Mouse (Mus musculus): ENCODE data around the gene Scn7a.

The Scn7a gene

DNA sequence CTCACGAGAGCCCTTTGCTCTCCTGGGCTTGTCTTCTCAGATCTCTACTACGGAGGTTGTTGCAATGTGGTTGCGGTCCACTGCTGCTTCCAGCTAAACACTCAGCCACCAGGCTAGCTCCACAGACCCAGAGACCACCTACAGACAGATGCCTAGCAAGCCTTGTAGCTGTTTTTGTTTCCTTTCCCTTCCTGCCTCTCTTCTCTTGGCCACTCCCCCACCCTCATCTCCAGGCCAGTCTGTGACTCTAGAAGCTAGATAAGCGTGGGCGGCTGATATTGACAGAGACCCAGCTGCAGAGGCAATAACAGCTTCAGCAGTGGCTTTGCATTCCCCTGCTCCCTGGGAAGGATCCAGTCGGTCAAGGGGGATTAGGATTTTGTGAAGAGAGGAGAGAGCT, at the start of gene Scn7a:
Gene Scn7a, minus strand, starts transcription at position 150 of the 400 bp plus-strand sequence.
- peak; percentile 28 for DNase-seq

DNA sequence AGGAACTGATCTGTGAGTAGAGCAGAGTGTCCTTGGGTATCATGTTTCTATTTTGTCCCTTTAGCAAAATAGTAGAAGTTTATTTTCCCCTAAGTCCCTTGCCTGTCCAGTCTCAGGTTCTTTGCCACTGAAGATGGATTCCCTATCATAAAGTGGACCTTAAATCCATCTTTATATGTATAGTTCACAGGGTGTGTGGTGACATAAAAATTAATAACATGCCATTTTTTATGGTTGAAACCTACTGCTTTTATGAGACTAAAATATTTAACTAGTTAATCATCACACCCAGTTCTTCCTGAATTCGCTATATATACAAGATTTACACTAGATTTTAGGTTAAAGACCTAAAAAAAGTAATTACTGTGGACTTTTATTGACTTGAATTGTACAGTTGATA, 43.0 kb upstream of the Scn7a start:
- DNase-seq: no peak

DNA sequence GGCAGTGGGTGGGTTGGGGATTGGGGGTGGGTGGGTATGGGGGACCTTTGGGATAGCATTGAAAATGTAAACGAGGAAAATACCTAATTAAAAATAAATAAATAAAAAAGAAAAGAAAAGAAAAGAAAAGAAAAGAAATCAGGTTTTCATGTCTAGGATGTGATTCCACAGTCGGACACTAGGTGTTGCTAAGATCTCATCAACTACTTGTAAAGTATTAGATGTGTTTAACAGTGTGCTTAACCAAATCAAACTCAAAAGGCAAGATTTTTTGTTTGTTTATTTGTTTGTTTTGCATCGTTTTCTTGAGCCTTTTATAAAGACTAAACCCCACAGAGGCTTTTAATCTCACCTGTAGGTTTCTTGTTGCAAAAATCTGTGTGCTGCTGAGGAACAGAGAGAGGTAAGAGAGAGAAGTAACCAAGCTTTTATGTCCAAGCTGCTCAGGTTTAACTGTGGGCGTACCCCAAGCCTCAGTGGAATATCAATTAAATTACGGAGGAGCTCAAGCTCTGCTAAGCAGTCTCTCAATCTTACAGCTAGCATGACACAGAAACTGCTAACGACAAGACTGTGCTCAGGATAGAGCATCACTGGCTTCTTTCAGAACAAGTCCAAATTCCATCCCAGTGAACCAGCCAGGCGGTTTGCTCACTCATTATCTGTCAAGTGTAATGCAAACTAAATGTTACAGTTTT, 35.3 kb upstream of the Scn7a start:
- peak; percentile 44 for DNase-seq

DNA sequence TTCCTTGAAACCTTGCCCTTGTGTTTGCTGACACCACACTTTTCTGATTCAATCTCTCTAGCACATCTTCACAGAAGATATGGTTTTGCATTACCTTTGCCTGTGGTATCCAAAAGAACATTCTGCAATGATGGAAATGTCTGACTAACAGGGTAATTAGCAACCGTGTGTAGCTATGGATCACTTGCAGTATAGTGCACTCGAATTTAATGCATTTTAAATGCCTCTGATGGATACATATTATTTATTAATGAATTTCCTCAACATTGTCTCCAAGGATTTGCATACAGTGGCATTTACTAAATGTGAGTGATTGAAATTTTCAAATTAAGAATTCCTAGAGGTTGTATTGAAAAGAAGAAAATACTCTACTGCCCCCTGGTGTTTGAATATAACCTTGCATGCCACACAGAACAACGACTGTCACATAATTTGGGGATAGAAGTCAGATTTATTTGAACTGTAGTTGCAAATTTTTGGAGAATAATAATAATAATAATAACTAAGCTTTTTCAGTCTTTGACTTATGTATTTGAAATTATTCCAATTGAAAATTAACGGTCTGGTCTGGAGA, 15.0 kb upstream of the Scn7a start:
- DNase-seq: peak; percentile 43

DNA sequence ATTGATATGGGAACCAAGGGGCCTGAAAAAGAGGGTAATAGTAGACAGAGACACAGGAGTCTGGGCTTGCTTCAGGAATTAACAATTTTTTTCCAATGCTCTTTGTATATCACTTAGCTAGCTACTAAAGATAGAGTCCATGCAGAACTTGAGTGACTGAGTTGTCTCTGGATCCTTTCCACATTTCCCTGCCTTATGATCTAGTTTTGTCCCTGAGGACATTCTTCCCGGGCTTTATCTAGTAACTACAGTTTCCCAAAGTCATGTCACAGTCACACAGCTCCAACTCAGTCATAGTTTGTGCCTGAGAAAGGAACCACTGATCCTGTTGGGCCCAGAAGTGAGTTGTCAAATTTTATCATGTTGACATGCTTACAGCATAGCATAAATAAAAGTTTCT, 12.8 kb upstream of the Scn7a start:
- no peak for DNase-seq

DNA sequence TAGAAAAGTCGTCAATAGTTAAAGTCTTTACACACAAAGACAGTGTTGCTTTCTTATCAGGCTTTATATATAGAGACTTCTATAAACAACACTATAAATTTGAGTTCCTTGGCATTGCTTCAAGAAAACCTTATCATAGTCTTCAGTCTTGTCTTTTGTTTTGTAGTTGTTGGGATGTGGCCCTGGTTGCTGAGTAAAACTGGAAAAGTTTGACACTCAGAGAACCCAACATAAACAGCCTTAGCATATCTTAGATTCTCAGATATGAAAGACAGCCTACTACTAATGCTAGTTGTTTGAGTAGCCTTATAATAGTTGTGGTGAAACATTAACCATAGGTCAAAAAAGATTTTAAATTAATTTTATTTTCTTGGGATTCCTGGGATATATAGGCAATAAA, 6.9 kb upstream of the Scn7a start:
- DNase-seq: no peak

DNA sequence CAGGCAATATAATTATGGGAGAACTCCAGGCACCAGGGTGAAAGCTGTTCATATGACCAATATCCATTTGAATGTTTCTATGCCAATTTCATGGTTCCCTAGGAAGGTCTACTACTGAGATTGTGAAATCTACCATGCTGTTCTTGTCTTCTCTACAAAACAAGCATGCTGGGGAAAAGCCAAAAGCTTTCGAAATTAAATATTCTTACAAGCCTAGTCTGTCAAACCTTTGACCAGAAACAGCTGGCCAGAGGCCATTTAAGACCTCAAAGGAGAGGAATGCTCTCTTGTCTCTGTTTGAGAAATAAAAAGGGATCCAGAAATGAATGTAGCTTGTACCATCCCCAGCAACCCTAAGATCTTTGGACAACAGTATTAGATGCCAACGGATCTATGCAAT, 3.8 kb downstream of the Scn7a start:
- no peak for DNase-seq

DNA sequence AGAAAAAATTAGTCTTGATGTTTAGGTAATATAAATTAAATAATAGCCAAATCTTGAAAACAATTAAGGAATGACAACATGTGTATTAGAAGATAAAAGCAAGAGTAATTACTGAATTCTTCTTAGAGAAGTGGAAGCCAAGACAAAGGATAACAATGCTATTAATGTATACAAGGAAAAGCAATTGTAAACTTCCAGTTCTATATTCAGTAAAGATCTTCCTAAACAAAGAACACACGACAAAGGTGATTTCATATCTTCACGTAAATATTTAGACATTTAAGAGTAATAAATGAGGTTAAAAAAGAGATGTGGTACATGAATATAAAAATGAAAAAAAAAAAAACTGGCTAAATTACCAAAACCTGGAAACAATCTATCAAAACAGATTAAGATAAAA, 16.7 kb downstream of the Scn7a start:
- DNase-seq: no peak

DNA sequence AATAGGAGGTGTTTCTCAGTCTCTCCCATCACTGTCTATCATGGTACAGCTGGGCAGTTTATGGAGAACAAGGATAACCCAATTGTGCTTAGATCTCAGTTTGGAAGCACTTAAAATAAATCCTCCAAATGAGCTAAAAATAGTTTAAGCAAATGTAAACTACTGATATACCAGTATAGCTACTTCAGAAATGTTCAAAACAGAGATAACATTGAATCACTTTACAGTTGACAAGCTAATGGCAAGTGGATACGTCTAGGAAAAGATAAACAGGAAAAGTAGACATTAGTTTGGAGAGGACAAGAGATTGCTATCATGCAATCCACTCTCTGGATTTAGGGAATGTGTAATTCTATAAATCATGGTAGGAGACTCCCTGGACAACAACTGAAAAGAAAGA, 19.5 kb downstream of the Scn7a start:
- no peak for DNase-seq

DNA sequence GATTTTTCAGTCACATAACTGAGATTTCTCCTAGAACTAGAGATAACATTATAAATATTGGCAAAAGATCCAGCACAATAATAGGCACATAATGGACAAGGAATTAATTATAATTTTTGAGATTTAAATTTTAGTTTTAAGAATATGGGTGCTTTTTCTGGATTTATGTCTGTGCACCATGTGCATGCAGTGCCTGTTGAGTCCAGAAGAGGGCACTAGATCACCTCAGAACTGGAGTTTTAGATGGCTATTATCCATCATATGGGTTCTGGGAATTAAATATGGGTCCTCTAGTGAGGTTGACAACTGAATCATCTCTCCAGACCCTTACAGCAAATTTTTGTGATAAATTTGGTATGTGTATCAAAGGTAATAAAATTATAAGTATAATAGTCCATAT, 21.8 kb downstream of the Scn7a start:
- DNase-seq: no peak

DNA sequence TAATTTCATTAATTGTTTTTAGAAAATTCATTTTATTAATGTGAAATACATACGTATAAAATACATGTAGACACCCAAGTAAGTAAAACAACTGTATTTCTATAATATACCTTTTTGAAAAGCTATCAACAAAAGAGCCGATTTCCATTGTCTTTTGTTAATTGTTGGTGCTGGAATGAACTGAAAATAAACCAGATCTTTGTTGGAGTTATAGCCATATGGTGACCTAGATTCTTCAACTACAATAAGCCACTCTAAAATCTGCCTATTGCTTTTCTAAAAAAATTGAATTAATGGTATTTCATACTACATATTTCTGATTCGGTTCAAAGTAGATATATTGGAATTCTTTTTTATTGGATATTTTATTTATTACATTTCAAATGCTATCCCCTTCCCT, 56.7 kb downstream of the Scn7a start:
- no peak for DNase-seq

DNA sequence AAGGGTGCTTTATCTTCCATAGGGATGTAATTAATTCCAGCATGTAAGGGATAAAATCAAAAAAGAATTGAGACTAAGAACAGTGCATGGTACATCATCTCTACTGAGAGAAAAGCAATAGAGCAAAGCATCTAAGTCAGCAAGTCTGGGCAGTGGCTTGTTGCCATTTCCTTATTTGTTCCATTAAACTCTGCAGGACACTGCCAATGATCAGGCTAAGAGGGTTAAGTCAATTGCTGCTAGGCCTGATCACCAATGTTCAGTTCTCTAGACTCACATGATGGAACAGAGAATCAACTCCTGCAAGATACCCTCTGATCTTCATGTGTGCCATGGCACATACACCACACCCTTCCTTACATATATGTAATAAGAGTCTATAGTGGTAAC, 57.1 kb downstream of the Scn7a start:
- DNase-seq: no peak

DNA sequence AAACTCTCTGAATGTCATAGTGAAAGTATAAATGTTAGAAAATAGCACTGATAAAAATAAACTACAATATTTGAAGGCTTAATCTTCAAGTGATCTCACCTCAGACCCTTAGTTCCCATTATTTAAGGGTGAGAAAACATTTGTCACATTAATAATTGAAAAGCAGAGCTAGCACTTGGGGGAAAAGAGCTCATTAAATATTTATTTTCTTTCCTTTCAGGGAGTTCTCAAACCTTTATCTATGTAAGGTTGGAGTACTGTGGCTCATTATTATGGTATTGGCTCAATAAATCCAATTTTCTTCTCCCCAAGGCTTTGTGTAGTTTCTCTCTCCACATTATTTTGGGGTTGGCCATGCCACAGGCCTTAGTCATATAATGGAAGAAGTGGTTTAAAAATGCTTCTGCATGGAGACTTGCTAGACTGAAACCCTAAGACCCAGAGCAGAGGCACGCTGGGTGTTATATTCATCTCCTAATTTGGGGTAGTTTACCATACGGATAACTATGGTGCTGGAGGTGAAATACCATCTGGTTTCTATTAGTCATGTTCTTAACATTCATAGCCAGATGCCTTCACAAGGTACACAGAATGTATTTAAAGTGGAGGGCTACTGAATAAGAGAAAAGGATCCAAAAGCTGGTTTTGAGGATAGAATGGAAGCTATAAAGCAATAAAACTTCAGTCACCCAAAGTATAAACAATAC, 57.7 kb downstream of the Scn7a start:
- peak; percentile 2 for DNase-seq

DNA sequence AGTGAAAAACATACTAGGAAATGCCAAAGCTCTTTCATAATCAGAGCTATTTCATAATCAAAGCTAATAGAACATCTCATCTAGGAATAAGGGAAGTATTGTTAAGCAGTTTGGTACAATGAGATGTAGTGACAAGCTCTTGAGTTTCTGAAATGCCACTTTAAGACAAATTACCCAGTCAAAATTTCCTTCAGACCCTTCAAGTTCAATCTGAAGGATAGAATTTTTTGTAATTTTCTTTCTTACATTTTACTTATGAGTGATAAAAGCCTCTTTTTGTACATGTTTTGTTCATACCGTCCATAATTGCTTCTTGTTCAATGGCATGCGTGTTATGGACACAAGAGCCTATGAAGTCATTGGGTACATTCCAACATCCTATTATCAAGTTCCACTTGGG, 72.6 kb downstream of the Scn7a start:
- no peak for DNase-seq

DNA sequence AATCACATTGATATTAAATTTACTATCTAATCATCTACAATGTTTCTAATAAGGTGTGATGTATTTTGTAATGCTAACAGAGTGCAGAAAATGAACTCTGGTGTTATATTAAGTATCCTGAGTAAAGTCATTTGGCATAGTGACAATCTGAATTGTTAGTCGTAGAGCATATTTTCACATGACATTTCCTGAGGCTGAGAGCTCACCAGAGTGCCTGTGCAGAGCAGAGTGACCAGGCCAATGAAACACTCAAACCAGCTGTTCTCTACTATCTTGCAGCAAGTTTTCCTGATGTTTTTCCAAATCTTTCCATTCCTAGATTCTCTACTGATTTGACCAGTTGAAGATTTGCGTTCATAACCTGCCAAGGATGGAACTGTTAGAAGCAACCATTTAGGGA, 92.4 kb downstream of the Scn7a start:
- DNase-seq: no peak

DNA sequence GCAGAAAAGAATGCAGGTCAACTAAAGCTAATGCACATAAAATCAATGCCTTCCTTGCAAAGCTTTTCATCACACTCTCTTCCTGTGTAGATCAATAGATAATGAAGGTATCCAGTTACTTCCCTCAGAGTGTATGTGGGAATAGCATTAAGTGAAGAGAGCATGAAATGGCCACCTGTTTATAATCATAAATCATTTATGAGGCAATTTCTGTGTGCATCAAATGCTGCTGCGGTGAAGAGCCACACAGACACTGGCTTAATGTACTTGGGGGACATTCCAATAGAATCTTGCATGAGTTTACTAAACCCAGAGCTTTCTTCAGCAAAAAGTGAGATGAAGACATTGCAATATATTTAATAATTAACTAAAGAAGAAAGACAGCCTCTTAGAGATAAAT, 122.7 kb downstream of the Scn7a start:
- DNase-seq: no peak

DNA sequence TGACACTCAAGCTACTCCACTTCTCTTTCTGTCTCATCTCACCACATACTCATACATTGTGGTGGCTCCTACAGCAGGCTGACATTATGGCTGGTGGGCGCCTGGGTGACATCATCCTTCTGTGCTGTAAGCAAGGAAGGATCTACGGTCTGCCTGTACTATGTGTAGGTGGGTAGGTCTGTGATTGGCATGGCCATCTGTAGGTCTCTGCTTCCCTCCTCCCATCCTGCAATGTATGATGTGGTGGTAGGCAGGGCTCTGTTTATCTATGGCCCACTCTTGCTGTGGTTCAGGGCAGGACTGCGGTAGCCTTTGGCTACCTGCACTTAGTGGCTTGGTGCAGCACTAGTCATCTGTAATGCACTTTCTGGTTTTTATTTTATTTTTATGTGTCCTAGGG, 128.3 kb downstream of the Scn7a start:
- DNase-seq: no peak

DNA sequence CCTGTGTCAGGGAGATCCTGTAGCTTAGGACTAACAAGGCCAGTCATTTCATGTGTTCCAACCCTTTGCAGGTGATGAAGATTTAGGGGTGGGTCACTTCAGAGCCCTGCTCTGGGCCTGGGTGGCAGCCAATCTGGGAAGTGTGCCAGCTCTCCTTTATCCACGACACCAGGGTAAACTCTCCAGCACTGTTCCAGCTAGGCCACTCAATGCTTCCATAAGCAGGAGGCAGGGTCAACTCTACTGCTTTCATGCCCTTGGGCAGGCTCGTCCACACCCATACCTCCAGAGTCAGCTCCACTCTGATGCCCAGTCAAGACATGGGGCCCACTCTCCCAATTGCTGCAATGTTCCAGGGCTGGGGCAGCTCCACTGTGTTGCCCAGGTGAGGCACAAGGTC, 129.3 kb downstream of the Scn7a start:
- no peak for DNase-seq

DNA sequence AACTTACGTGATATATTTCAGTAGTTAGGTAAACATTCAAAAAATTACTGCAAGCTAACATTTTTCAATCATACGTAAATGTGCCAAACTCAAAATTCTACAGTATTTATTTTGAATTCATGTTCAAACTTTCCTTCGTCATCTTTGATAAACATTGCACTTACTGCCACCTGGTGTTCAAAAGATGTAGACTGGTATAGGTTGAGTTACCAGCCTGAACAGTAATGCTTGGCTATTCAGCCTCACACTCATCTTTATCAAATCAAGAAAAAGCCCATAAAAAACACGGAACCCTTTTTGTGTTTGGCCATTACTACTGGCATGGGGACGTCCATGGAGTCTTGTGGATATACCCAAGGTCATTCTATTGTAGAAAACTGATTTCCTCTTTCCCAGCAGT, 140.3 kb downstream of the Scn7a start:
- DNase-seq: peak; percentile 65

DNA sequence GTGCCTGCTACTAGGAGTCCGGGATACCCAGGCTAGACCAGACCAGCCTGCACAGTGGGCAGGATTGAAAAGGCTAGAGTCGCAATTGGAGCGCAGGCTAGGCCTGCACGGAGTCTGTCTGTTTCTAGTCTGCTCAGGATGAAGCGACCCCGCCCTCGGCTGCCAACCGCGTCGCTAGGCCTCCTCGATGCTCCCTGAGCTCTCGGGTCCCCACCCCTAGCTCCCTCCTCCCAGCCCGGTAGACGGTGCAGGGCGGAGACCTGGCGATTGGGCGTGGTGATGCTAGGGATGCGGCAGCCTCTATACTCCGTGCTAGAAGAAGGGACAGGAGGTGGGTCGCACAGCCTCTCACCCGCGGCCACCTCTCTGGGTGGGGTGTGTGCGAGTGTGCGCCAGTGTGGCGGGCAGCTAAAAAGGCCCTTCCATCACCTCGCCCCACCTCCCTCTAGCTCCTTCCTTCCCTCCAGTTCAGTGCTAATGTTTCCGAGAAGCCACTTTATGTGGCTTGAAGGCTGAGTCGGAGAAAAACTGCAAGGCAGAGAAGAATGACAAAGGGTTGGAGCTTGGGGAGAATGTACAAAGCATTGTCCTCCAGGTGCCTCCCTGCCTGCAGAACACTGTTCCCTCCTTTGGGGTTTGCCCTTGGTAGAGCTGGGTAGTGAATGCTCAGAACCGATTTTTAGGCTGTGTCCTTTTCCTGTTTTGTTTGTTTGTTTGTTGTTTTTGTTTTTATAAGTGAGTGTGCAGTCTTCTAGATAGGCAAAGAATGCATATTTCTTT, 149.9 kb downstream of the Scn7a start, which contains the start of gene Scn9a:
Gene Scn9a, minus strand, starts transcription at position 383 of the 780 bp plus-strand sequence.
- DNase-seq: peak; percentile 67

DNA sequence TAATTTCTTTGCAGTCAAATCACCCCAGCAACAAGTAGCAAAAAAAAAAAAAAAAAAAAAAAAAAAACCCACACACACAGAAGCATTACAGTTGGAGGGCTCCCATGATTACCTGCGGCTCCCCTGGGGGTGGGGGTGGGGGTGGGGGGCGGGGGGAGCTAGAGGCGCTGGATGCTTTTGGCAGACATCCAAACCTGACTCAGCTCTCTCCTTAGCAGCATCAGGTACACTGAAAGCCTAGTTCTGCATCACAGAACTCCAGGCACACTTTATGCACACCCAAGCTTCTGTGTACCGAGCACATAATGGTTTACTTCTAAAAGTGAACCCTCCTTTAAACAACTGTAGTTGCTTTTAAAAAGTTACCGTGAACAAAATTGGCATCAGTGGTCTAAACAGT, 152.0 kb downstream of the Scn7a start:
- no peak for DNase-seq

All from embryo, embryonic 11 days (tissue).